In the genomic region with DNA sequence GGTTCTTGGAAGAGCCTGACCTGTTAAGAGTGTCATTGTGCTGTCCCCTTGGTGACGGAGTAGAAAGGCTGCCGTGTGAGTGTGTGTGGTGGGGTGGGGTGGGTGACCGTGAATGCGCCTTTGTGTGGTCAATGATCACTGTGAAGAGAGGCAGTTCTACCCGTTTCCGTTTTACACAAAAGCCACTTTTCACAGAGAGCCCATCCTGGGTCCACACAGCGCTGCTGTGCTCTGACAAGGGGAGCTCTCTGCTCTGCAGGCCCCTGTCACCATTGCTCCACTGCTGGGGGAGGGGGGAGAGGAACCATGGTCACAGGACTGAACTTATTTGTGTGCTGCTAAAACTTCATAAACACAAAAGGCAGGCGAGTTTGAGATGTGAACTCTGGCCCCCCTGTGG, we compare ENCODE assay signal across 9 mouse cellular contexts. TPM values are rescaled to one million over a fixed set of nuclear protein-coding genes. Genes with fewer than 3 reads are reported as not detected.
DNase-seq lines count a peak whose midpoint lies in the region; ATAC-seq and TF ChIP-seq lines count a peak whose summit lies in the region.
"Had no signal": no experiment of that assay in that cellular context is flagged by ENCODE, and none has a peak within 500 bp of the region (broad histone marks: within the 10 kb centered on the region; RNA-seq: fewer than 3 reads in every experiment).

No protein-coding gene starts in this region.

- H3K27me3 ChIP-seq in cerebellum, adult 2 months (ENCODE audit: control insufficient read depth, insufficient read depth, low read length) = no peaks in the 10 kb centered on the region
- no peaks in the 10 kb centered on the region for H3K27me3 ChIP-seq in lung, embryonic 14.5 days (ENCODE audit: insufficient read depth, low read length)
- H3K27me3 ChIP-seq in hindbrain, embryonic 16.5 days (replicated peaks; ENCODE audit: control insufficient read depth, insufficient read depth, low read length) = no peaks in the 10 kb centered on the region
- no peaks in the 10 kb centered on the region for H3K27me3 ChIP-seq in neural tube, embryonic 13.5 days

- H3K9me3 ChIP-seq in lung, embryonic 14.5 days (ENCODE audit: low read depth, low read length) = no peaks in the 10 kb centered on the region
- H3K9me3 ChIP-seq in hindbrain, embryonic 16.5 days (ENCODE audit: control insufficient read depth, low read length) = no peaks in the 10 kb centered on the region
- H3K9me3 ChIP-seq in neural tube, embryonic 13.5 days = no peaks in the 10 kb centered on the region

- peaks cover 18% of the 10 kb centered on the region for H3K36me3 ChIP-seq in lung, embryonic 14.5 days (ENCODE audit: insufficient read depth)
- H3K36me3 ChIP-seq in hindbrain, embryonic 16.5 days (ENCODE audit: control insufficient read depth, insufficient read depth, low read length) = peaks cover 8% of the 10 kb centered on the region
- peaks cover 23% of the 10 kb centered on the region for H3K36me3 ChIP-seq in neural tube, embryonic 13.5 days

- peak overlapping the region; percentile 35; the same call in 1 of the 2 replicates for H3K27ac ChIP-seq in cerebellum, adult 2 months (ENCODE audit: insufficient read depth, low read length)
- H3K27ac ChIP-seq in lung, embryonic 14.5 days (ENCODE audit: low read depth) = peak overlapping the region; percentile 71
- peak overlapping the region; percentile 64 for H3K27ac ChIP-seq in hindbrain, embryonic 16.5 days (ENCODE audit: low read depth, low read length)
- peak overlapping the region; percentile 59 for H3K27ac ChIP-seq in neural tube, embryonic 13.5 days (replicated peaks)

- no peak for TF ChIP-seq CTCF in cerebellum, adult 2 months (IDR thresholded peaks at IDR 0.05; ENCODE audit: borderline replicate concordance, insufficient read depth, low read depth, low read length)
- no peak for TF ChIP-seq CTCF in lung, embryonic 14.5 days (IDR thresholded peaks at IDR 0.05; ENCODE audit: low read depth)

- H3K9ac ChIP-seq in lung, embryonic 14.5 days = peak overlapping the region; percentile 85
- H3K9ac ChIP-seq in hindbrain, embryonic 16.5 days (ENCODE audit: low read depth, low read length) = peak overlapping the region; percentile 38
- H3K9ac ChIP-seq in neural tube, embryonic 13.5 days = peak overlapping the region; percentile 91

- H3K4me2 ChIP-seq in lung, embryonic 14.5 days = peak overlapping the region; percentile 99
- peak overlapping the region; percentile 98 for H3K4me2 ChIP-seq in hindbrain, embryonic 16.5 days (ENCODE audit: low read length)
- peak overlapping the region; percentile 99 for H3K4me2 ChIP-seq in neural tube, embryonic 13.5 days

- no peak for TF ChIP-seq POLR2A in cerebellum, adult 2 months (IDR thresholded peaks at IDR 0.05; ENCODE audit: borderline replicate concordance, insufficient read depth, low read length)

- no peak overlapping the region for H3K4me3 ChIP-seq in cerebellum, adult 2 months (replicated peaks; ENCODE audit: insufficient read depth, low read depth, low read length)
- H3K4me3 ChIP-seq in lung, embryonic 14.5 days (ENCODE audit: low read depth, low read length) = peak overlapping the region; percentile 12; the same call in 1 of the 2 replicates
- H3K4me3 ChIP-seq in hindbrain, embryonic 16.5 days (ENCODE audit: low read length) = no peak overlapping the region
- H3K4me3 ChIP-seq in neural tube, embryonic 13.5 days = no peak overlapping the region

- no peak for ATAC-seq in lung, embryonic 14.5 days (ENCODE audit: insufficient read depth)
- ATAC-seq in hindbrain, embryonic 16.5 days = peak; percentile 50
- no peak for ATAC-seq in neural tube, embryonic 13.5 days (ENCODE audit: low read depth)
- ATAC-seq: lung, postnatal 0 days had no signal

- 43% methylated on average over 8 of the region's 8 CpGs for WGBS in cerebellum, adult 2 months
- 52% methylated on average over 8 of the region's 8 CpGs for WGBS in lung, embryonic 14.5 days
- 26% methylated on average over 8 of the region's 8 CpGs for WGBS in hindbrain, embryonic 16.5 days
- WGBS in neural tube, embryonic 13.5 days = 18% methylated on average over 8 of the region's 8 CpGs

- no peak for DNase-seq in cerebellum, adult 2 months
- no peak for DNase-seq in cerebellum, adult 11-12 months
- DNase-seq in lung, embryonic 14.5 days = peak; percentile 30
- DNase-seq in lung, postnatal 36 days = no peak
- DNase-seq in cerebellum, postnatal 10 days = no peak
- DNase-seq in urinary bladder, postnatal 14 days (ENCODE audit: low spot score) = no peak

- peaks cover 27% of the 10 kb centered on the region for H3K4me1 ChIP-seq in cerebellum, adult 2 months (ENCODE audit: control insufficient read depth, insufficient read depth, low read length)
- H3K4me1 ChIP-seq in lung, embryonic 14.5 days (ENCODE audit: insufficient read depth) = peaks cover 4% of the 10 kb centered on the region; the same call in 1 of the 2 replicates
- H3K4me1 ChIP-seq in hindbrain, embryonic 16.5 days (ENCODE audit: control insufficient read depth, insufficient read depth, low read depth, low read length) = peaks cover 37% of the 10 kb centered on the region
- peaks cover 49% of the 10 kb centered on the region for H3K4me1 ChIP-seq in neural tube, embryonic 13.5 days (replicated peaks)

RNA-seq across cellular contexts. Expression of a gene that starts 2.3 kb away (rescaled TPM):
- polyA plus RNA-seq in cerebellum, adult 2 months (2012; rRNA removed) = 123 and 132 TPM in 2 replicates
- polyA plus RNA-seq in lung, embryonic 14.5 days (2014; fragmentation: Nextera tagmentation; extraction: Ambion mirVana) = 32.3 and 38.7 TPM in 2 replicates
- polyA plus RNA-seq in hindbrain, embryonic 16.5 days (2015; fragmentation: Nextera tagmentation; extraction: Ambion mirVana) = 92.4 and 97.5 TPM in 2 replicates
- polyA plus RNA-seq in neural tube, embryonic 13.5 days (2015; fragmentation: Nextera tagmentation; extraction: Ambion mirVana) = 62.0 and 66.2 TPM in 2 replicates

RNA-seq across cellular contexts. Expression of a gene that starts 2.4 kb away (rescaled TPM):
- polyA plus RNA-seq in cerebellum, adult 2 months (2012; rRNA removed) = 213 and 215 TPM in 2 replicates
- polyA plus RNA-seq in lung, embryonic 14.5 days (2014; fragmentation: Nextera tagmentation; extraction: Ambion mirVana) = 334 and 337 TPM in 2 replicates
- 197 and 208 TPM in 2 replicates for polyA plus RNA-seq in hindbrain, embryonic 16.5 days (2015; fragmentation: Nextera tagmentation; extraction: Ambion mirVana)
- polyA plus RNA-seq in neural tube, embryonic 13.5 days (2015; fragmentation: Nextera tagmentation; extraction: Ambion mirVana) = 199 and 218 TPM in 2 replicates

RNA-seq across cellular contexts. Expression of a gene that starts 13.5 kb away (rescaled TPM):
- polyA plus RNA-seq in cerebellum, adult 2 months (2012; rRNA removed) = 54.4 and 69.1 TPM in 2 replicates
- 0.05 and 0.17 TPM in 2 replicates for polyA plus RNA-seq in lung, embryonic 14.5 days (2014; fragmentation: Nextera tagmentation; extraction: Ambion mirVana)
- 22.1 and 23.3 TPM in 2 replicates for polyA plus RNA-seq in hindbrain, embryonic 16.5 days (2015; fragmentation: Nextera tagmentation; extraction: Ambion mirVana)
- polyA plus RNA-seq in neural tube, embryonic 13.5 days (2015; fragmentation: Nextera tagmentation; extraction: Ambion mirVana) = 2.3 and 3.2 TPM in 2 replicates
- polyA plus RNA-seq: lung, postnatal 0 days had no signal

RNA-seq across cellular contexts. Expression of a gene that starts 14.3 kb away (rescaled TPM):
- 0.41 and 0.74 TPM in 2 replicates for polyA plus RNA-seq in cerebellum, adult 2 months (2012; rRNA removed)
- polyA plus RNA-seq in lung, embryonic 14.5 days (2014; fragmentation: Nextera tagmentation; extraction: Ambion mirVana) = 0.05 TPM in 1 of 2 replicates, not detected in the other
- polyA plus RNA-seq in hindbrain, embryonic 16.5 days (2015; fragmentation: Nextera tagmentation; extraction: Ambion mirVana) = 0.13 and 0.27 TPM in 2 replicates
- 0.08 and 0.31 TPM in 2 replicates for polyA plus RNA-seq in neural tube, embryonic 13.5 days (2015; fragmentation: Nextera tagmentation; extraction: Ambion mirVana)
- polyA plus RNA-seq: lung, postnatal 0 days had no signal

RNA-seq across cellular contexts. Expression of a gene that starts 30.9 kb away (rescaled TPM):
- polyA plus RNA-seq in cerebellum, adult 2 months (2012; rRNA removed) = 776 and 779 TPM in 2 replicates
- polyA plus RNA-seq in lung, embryonic 14.5 days (2014; fragmentation: Nextera tagmentation; extraction: Ambion mirVana) = 1,866 and 1,984 TPM in 2 replicates
- 1,272 and 1,293 TPM in 2 replicates for polyA plus RNA-seq in hindbrain, embryonic 16.5 days (2015; fragmentation: Nextera tagmentation; extraction: Ambion mirVana)
- polyA plus RNA-seq in neural tube, embryonic 13.5 days (2015; fragmentation: Nextera tagmentation; extraction: Ambion mirVana) = 1,173 and 1,183 TPM in 2 replicates

Comparison
In these comparisons a context has a peak if more than half of its experiments do, and no peak if none do; other contexts are left out.
1. H3K9ac ChIP-seq: peak in every context shown above with its lines; median percentile 91 in neural tube, embryonic 13.5 days; 85 in lung, embryonic 14.5 days; 38 in hindbrain, embryonic 16.5 days.